Mouse (Mus musculus) T-helper 1 cell (primary cell): ENCODE data around the gene Crybg3.

Experiments used
- in situ Hi-C: fragments of 300-600 bp; cut with MboI, MseI; formaldehyde crosslinking; loops from one replicate; pipeline ENCODE4 v1.15.1; 2025; ENCODE audit warnings: high pct_unique_total_duplicates

The Crybg3 gene

DNA sequence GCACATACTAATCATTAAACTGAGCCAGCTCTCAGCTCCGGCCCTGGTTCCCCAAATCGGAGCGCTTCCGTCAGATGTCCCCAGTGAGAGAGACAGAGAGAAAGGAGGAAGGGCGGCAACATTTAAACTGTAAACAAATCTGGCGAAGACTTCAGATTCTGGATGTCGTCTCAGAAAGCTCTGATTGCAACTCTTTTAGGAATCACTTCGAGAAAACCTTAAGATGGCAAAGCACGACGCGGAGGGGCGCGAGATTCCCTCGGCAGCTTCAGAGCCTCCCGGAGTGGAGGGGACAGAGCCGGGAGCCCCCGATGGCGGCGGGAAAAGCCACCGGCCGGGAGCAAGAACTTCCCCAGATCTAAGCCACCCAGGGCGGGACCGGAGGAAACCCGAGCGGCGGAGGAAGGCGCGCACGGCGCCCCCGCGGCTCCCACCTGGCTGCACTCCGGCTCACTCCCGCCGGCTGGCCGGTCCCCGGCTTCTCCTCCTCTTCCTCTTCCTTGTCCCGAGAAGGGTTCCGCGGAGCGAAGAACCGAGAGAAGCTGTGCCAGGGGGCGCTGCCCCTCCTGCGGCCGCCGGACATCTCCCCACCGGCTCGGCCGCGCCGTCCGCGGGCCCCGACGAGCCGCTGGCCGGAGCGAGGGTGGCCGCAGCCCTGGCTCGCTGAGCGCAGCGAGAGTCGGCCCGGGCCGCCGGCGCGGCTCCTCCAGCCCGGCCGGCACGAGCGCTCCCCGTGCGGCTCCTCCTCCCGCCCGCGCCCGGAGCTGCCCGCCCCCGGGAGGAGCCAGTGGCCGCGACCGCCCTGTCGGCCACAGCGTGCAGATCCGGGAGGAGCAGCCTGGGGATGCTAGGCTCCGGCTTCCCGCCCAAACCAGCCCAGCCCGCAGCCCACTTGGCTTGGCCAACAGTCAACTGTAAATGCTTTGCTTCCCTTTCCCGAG is at the start of gene Crybg3:
Gene Crybg3 (minus strand): TSS at position 669 of the 941 bp plus-strand sequence.
- in situ Hi-C loops, result no loop called here

DNA sequence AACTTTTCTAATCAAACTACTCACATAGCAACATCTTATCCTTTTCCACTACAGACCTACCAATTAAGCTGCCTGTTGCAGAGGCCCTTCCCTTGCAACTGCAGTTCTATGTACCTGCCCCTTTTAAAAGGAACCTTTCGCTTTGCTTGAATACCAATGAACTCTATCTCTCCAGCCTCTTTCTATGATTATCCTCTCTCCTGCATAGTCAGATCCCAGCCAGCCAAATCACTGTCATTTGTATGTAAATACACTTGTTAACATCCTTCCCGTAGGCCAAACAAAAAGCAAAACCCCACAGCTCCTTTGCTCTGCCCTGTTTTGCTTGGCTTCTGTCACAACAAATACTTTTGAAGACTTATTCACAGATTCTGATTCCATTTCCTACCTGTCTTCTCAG is 43.0 kb upstream of the Crybg3 start:
- in situ Hi-C loops, result no loop called here

DNA sequence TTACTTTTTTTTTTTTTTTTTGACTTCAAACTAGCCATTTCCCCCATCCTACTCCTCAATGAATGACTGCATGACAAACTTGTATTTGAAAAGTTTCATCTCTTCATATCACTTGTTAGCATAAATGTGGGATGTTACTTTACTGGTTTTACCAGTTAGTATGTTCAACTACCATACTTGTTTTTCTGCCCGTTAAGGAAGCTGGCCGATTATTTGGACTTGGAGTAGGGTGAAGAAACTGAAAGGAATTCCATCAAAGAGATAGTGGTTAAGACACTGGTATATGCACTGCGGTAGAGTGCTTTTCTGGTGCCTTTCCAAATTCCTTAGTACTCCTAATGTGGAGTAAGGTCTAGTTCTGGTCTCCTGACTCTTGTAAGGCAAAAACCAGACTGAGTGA is 39.2 kb upstream of the Crybg3 start:
- in situ Hi-C loops, result no loop called here

DNA sequence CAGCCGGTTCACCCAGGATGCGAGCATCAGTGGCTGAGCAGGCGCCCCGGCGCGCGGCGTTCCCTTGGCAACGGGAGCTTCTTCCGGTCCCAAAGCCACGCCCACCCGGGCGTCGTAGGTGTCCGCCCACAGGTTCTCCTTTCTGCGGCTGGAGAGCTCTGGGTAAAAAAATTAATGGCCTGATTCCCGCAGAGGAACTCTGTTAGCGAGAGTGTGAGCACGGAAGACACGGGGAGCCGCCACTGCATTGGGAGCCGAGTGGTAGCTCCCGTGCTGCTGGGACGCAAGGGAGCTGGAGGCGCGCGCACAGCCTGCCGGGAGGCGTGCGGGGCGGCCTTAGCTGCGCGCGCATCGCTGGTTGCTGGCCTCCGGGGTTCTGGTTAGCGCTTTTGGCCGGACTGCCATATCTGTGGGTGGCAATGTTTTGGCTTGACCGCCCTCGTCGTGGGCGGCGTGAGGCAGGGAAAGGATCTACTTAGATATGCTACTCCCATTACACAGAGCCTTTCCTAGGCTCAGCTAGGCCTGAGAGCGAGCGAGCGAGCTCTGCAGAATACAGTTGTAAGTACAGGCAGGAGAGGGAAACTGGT is 38.4 kb upstream of the Crybg3 start, which contains the start of gene Arl6:
Gene Arl6 (minus strand): TSS at position 290 of the 590 bp plus-strand sequence.
- in situ Hi-C loops, result no loop called here

DNA sequence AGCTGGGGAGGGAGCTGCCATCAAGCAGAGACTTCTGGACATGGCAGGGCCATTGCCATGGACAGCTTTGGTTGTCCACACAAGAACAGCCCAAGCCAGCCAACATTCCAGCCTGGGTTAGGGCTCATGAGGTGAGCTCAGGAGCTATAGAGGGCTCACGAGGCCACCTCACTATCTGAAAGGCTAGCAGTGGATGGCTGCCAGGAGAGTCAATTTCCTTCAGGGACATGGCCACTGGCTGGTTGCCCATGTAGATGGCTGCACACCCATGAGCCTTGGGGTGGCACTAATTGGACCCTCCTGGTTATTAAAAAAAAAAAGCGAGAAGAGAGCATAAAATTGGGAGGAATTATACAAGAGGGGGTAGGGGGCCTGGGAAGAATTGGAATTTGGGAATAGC is 33.8 kb upstream of the Crybg3 start:
- in situ Hi-C loops, result no loop called here

DNA sequence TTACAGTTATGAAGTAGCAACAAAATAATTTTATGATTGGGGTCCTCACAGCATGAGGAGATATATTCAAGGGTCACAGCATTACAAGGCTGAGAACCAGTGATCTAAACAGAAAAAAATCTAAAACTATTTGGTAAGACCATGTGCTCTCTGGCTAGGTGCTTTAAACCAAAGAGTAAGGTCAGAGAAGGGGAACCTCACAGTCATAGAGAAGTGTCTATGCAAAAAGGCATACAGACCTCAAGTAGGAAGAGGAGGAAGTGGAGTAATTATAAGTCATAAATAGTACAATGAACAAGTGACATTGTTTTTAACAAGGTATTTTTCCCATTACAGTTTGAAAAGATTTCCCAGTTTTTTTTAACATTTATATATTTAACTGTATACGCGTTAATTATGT is 20.8 kb upstream of the Crybg3 start:
- in situ Hi-C loops, result no loop called here

DNA sequence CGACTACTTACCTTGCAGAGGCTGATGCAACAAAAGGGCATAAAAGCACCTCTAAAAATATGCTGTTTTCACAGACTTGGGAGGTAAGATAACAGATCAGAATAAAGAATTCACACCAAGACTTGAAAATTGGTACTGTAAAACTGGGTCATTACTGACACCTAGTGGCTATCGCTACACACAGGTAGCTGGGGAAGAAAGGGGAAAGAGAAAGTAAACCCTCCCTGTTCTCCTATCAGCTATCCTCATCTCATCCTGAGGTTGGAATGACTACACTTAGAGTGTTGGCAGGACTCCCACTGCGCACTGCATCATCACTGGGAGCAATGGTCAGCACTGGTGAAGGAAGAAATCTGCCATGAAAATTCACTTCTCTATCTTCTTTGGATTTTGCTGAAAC is 16.4 kb upstream of the Crybg3 start:
- in situ Hi-C loops, result loop anchor here (5.0 kb wide), 2 partner anchors 140 to 200 kb away; no protein-coding TSS in a partner anchor

DNA sequence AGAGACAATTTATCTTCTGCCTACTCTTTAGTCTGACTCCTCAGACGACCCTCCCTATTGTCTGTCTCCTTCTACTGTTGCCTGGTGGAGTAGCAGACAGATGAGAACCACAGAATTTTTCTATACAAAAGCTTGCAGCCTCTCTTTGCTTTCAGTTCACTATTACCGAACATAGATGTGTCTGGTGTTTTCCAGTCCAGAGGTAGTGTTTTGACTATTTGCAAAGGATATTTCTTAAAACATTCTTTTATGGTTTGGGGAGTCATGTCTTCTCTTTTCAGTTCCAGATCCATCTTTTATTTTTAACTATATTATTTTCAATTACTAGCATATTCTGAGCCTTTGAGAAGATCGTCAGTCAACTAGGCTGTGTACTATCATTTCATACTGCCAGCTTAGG is 14.9 kb upstream of the Crybg3 start:
- in situ Hi-C loops, result loop anchor here (5.0 kb wide), 2 partner anchors 138 to 198 kb away; no protein-coding TSS in a partner anchor

DNA sequence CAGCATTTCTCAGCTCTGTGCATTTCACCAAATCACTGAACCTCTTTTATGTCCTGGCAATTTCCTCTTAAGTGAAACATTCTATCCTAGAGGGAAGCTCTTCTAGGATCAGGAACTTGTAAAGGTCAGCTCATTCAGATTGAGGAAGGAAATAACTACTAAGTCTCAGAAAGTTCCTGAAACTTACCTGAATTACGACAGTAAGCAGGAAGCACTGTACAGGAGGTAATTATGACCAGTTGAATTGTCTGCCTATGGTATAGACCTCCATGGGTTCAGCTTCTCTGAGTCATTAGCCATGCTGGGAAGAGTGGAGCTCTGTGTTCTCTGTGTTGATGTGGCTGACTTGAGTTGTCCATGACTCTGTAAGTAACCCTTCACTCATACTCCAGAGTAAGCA is 10.0 kb upstream of the Crybg3 start:
- in situ Hi-C loops, result no loop called here

DNA sequence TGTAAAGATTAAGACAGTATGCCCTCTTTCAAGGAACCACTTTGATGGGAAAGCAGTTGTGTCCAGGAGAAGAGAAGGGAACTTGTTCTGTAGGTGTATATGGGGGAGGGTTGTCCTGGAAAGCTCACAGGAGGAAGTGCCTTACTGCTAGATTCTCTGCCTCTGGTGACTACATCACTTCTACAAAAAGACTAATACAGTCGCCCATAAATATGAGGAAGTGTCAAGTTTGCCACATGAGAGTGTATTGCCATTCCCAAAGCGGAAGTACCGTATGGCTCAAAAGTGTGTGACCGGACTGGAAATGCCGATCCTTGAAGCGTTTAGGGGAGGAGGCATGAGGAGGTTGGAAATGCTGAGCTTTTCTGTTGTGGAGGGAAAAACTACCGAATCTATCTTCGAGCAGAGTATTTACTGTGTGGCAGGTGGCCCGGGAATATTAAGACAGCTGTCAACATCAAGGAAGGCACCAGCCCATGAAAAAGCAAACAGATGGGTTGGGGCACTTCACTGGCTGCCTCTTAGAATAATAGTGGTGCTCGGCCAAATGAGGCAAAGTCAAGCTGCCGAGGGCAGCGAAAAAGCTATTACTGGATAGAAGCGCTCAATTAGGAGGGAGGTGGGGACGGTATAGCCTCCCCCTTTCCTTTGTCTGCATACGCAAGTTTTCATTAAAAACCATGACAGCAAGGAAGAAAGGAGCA is 3.5 kb upstream of the Crybg3 start:
- in situ Hi-C loops, result no loop called here

DNA sequence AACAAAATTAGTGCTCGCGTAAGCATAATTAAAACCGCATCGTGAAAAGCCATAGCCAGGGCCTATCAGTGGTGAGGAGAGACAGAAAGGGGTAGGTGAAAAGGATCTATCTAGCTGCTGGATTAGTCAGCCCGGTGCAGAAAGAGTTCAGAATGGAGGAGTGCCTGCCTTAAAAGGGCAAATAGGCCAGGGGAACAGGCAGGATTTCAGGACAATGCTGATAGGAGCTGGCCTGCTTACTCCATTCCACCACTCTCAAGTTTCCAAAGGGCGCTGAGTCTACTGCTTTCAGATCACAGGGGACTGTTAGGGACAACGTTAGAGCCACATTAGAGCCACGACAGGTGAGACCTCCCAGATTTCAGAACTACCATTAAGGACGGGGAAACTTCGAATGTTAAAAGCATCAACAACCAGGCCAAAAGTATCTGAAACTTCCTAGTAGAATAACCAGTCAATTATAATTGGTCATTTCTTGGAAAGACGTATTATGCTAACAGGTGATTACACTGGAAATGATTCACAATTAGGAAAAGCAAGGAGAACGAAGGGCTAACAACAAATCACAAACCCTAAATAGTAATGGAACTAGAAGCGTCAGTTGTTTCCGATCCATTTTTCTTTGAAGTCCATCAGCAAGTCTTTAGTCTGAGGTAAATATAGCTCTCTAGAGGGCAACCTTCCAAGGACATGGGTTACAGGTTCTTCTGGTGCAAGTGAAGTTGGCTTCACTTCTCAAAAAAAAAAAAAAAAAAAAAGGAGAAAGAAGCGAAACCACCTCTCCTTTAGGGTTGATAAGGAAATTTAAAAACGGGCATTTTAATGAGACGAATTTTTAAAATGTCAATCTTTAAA is 1.1 kb downstream of the Crybg3 start:
- in situ Hi-C loops, result no loop called here

DNA sequence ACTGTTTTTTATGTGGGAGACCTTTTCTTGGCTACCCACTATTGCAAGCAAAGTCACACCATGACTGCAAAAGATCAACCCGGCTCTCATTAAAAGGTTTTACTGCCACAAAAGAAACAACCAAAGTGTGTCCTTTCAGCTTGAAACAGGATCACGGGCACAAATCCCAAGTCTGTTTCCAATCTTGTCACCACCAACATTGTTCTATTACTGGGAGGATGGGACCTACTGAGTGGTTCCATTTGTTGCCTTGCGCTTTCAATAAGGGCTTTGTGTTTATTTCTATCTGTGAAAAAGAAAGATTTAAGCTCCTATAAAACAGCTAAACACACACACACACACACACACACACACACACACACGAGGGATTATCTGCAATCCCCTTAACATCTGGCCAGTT is 1.8 kb downstream of the Crybg3 start:
- in situ Hi-C loops, result no loop called here

DNA sequence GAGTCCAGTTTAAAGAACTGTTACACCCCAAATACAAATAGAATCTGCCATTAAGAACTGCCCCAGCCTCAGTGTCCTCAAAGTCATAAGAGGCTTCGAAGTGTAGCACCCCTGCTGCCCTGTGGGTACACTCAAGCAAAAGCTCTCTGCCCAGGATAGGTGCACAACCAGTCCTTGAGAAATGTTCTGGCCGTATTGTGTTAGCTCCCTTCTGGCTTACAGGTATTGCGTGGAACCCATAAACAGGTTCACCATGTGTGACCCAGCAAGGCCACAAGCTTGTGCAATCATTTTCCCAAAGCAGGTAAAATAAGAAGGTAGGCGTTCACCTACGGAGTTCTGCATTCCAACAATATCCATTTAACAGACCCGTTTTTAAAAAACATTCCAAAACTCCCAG is 3.5 kb downstream of the Crybg3 start:
- in situ Hi-C loops, result no loop called here

DNA sequence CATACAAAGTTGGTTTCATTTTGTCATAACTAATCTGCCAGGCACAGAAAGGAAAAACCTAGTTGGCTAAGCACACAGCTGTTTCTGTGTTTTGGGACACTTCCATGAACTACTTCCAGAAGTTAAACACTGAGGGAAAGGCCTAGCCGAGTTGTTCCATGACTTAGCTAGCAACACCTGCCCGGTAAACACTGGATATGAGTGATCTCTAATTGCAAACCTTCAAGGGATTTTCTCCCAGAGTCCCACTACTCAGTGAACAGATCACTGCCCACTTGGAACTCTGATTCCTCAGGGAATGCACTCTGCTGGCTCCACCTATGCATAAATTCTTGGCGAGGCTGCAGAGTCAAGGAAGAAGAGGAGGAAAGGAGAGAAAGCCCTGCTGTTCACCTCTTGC is 6.1 kb downstream of the Crybg3 start:
- in situ Hi-C loops, result no loop called here

DNA sequence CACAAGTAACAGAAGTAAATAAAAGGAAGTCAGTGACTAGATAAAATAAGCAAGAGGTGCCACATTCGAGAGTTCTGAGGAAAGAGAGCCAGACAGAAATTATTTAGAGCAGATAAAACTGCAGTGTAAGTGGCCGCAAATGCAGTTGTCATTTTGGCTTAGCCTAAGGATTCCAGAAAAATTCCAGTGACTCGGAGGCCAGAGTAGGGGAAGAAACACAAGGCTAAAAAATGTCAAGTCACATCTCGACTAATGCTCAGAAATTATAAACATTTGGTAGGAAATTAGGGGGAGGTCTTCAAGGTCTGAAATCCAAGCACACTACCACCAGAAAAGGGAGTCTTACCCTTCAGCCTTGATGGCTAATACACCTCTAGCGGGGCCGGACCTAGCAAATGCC is 10.0 kb downstream of the Crybg3 start:
- in situ Hi-C loops, result no loop called here

DNA sequence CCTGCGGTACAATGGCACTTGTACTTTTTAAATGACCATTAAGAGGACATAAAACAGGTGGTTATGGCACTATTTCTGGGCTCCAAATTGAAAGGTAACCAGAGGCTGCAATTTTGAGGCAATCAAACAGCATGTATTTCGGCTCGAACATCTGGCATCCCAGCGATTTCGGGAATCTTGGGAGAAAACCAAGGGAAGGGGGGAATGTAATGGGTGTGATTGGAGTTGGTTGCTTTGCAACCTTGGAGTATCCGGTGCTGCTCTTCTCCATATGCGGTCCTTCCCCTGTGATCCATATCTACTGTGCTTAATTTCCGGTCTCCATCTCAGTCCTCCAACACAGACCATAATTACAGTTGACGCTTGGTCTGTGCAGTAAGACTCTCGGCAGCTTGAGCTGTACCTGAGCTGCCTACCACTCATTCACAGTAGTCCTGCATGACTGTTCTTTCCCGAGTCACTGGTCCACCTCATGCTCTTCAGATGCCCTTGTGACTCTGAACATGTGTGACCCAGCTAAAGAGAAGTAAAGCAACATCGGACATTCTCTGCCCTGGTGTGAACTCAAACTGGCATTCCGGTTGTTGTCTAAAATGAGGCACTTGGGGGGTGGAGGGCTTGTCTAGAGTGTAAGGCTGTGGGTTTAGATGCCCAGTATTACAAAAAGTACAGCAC is 12.3 kb downstream of the Crybg3 start:
- in situ Hi-C loops, result no loop called here

DNA sequence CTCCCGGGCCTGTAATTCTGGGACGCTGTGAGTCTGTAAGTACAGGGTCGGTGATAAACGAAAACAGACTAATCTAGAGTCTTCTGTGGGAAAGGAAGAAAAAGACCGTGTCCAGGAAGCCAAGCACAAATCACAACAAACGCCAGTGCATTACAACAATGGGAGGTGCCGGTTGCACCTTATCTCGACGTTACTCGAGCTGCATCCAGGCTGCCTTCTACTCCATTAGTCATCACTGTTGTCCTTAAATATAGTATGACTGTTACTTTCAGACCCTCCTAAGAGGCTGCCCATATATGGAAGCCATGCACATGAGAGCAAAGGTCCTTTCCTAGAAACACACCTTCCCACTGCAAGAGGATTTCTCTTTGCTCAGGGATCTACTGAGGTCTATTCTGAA is 13.0 kb downstream of the Crybg3 start:
- in situ Hi-C loops, result no loop called here

DNA sequence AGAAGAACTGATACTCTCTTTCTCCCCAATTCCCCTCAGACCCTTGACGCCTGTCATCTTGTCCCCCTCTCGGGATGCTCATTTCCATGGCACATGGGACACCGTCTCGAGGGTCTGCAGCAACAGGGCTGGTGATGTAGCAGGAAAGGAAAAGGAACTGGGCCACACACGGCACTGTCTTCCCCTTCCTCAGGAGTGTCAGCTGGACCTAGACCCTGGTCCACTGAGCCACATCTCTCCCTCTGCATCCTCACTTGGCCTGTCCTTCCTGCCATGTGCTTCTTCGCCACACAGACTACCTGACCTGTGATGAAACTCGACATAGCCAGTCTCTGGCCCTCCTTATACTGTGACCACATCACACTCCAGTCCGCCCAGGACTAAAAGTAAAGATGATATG is 13.9 kb downstream of the Crybg3 start:
- in situ Hi-C loops, result no loop called here

DNA sequence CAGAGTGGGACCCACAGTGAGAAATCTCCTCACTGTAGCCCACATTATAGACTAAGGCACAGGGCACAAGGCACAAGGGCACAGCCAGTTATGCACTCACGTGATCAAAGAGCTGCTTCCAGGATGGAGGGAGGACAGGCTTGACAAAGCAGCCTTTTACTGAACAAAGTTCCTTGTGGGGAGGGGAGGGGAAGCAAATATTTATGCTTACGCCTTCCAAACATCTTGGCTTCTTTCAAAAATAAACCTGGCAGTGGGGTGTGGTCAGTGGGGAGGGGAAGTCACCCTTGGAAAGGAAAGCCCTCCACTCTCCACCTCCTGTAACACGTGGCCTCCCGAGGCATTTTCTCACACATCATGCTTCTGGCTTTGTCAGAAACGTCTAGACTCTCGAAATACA is 14.5 kb downstream of the Crybg3 start:
- in situ Hi-C loops, result no loop called here

DNA sequence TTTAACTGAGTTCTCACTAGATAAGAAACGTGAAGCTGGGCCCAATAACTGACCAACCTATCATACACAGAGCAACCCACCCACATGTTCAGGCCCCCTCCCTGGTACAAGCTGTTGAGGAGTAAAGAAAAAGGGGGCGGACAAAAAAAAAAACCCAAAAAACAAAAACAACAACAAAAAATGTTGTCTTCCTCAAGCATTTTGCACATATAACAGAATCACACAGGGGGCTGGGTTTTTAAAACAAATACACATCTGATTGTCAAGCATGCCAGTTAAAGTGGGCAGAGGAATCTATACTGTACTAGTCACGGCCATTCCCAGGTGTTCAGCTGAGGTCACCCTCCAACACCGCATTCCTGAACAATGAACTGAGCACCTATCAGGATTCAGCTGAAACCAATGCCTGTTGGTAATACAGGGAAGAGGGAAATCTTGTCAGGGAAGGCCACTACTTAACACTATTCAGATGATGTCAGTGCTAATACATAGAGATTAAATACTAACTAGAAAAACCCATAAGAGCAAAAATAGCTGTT is 15.0 kb downstream of the Crybg3 start:
- in situ Hi-C loops, result no loop called here

DNA sequence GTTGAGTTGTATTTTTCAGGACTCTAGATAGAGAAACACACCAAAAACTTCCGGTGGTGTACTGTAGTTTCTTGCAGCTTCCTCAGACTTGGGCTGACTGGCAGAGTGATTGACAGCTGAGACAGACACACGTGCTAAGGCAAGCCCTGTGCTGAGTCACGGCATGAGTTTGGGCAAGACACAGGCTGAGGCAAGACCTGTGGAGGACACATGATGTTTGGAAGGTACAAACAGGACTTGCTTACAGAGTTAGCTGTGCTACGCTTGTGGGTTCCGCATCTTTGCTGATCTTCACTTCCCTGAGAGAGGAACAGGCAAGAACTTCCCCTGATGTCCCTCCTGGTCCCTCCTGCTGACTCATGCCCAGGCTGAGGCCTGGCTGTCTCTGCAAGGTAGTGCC is 17.3 kb downstream of the Crybg3 start:
- in situ Hi-C loops, result no loop called here
